Mouse (Mus musculus): ENCODE results near the gene Nop9. TPM values are rescaled to one million over a fixed set of nuclear protein-coding genes. Genes with fewer than 3 reads are reported as not detected.
A peak's percentile ranks its signal among the peaks of the same experiment; 100 is the strongest.

Nop9 gene
- total and polyA plus RNA-seq, 2 experiments from 2014 or later: 17.3 to 30.4 TPM

DNA sequence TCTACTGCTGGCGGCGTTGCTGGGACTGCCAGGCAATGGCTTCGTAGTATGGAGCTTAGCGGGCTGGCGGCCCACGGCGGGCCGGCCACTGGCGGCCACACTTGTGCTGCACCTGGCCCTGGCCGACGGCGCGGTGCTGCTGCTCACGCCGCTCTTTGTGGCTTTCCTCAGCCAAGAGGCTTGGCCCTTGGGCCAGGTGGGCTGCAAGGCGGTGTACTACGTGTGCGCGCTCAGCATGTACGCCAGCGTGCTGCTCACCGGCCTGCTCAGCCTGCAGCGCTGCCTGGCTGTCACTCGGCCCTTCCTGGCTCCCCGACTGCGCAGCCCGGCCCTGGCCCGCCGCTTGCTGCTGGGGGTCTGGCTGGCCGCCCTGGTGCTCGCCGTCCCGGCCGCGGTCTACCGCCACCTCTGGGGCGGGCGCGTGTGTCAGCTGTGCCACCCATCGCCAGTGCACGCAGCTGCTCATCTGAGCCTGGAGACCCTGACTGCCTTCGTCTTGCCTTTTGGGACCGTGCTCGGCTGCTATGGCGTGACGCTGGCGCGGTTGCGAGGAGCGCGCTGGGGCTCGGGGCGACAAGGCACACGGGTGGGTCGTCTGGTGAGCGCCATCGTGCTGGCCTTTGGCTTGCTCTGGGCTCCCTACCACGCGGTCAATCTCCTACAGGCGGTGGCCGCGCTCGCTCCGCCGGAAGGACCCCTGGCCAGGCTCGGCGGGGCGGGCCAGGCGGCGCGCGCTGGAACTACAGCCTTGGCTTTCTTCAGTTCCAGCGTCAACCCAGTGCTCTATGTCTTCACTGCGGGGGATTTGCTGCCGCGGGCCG, 16.7 kb downstream of the Nop9 start:
- WGBS: under 1% methylated on average over 74 of the region's 77 CpGs
- TF ChIP-seq CTCF (IDR thresholded peaks at IDR 0.05): peak; percentile 54

DNA sequence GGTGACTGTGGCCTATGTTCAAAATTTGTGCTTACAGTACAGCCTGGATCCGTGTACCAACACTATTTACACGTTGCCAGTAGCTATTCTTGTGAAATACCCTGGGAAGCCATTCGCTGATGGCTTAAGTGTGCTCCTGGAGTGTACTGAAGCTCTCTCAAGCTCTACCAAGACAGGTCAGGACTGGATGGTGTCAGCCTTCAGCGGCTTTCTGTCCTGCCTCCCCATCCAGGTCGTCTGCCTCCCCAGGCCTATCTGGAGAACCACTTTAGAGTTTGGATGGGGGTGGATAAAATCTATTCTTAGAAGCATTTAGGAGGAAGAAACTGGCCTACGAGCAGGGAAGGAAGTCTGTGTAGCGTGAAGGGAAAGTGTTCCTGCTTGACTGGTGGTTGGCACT, 17.7 kb downstream of the Nop9 start:
- Histone ChIP-seq H3K4me1 (ENCODE audit: insufficient read depth, low read length) (peaks cover 10% of the 10 kb centered on the region; the same call in 1 of the 2 replicates), H3K27ac (ENCODE audit: low read depth, low read length) (0 out of 2 replicates have a peak overlapping the region, but pooled peaks have one; percentile 71), H3K9ac (replicated peaks; ENCODE audit: low read length, poor library complexity, severe bottlenecking) (0 out of 2 replicates have a peak overlapping the region, but pooled peaks have one; percentile 77), H3K27me3 (ENCODE audit: insufficient read depth, low read length) (peaks cover 15% of the 10 kb centered on the region; the same call in 1 of the 2 replicates), H3K4me3 (ENCODE audit: low read depth, low read length) (no peak overlapping the region), H3K4me2 (ENCODE audit: low read depth, low read length, poor library complexity, severe bottlenecking) (no peak overlapping the region; the same call in 1 of the 2 replicates), H3K36me3 (ENCODE audit: insufficient read depth, low read length) (no peaks in the 10 kb centered on the region), H3K9me3 (ENCODE audit: low read length) (no peaks in the 10 kb centered on the region)
- ATAC-seq (ENCODE audit: low FRiP score) (no peak), DNase-seq (ENCODE audit: low spot score) (no peak)
- WGBS: 62% methylated on average over 7 of the region's 7 CpGs
- no peak for TF ChIP-seq CTCF (IDR thresholded peaks at IDR 0.05)

More for the DNA sequence above, 16.7 kb downstream of the Nop9 start:
- Histone ChIP-seq H3K27me3 (ENCODE audit: insufficient read depth, low read length) (peaks cover 15% of the 10 kb centered on the region; the same call in 1 of the 2 replicates), H3K9me3 (ENCODE audit: low read length) (no peaks in the 10 kb centered on the region), H3K9ac (replicated peaks; ENCODE audit: low read length, poor library complexity, severe bottlenecking) (peak overlapping the region; percentile 77), H3K4me2 (ENCODE audit: low read depth, low read length, poor library complexity, severe bottlenecking) (peak overlapping the region; percentile 58), H3K36me3 (ENCODE audit: insufficient read depth, low read length) (no peaks in the 10 kb centered on the region), H3K4me3 (ENCODE audit: low read depth, low read length) (peak overlapping the region; percentile 44), H3K27ac (ENCODE audit: low read depth, low read length) (peak overlapping the region; percentile 71), H3K4me1 (ENCODE audit: insufficient read depth, low read length) (peaks cover 10% of the 10 kb centered on the region; the same call in 1 of the 2 replicates)
- ATAC-seq (ENCODE audit: low FRiP score) (peak; percentile 74), DNase-seq (ENCODE audit: low spot score) (peak; percentile 44)

DNA sequence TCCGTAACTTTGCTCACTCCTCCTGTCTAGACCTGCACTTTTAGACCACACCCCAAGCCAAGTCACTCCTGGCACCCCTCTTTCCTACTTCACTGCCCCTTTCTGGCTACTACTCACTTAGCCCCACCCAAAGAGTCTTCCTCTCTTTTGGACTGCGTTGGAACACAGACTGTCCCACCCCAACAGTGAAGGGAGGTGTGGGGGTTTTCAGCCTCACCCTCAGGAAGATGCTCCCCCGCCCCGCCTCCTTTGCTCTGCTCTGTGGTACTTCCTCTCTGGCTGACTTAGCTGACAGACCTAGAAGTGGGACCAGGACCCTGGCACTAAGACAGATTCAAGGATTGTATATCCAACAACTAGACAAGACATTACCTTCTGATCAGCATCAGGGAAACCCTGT, 20.2 kb downstream of the Nop9 start, which contains the start of gene Ltb4r1:
TSS of gene Ltb4r1 (plus strand) at position 267 of the 400 bp plus-strand sequence.
- H3K9me3 ChIP-seq (ENCODE audit: low read length): no peaks in the 10 kb centered on the region
- H3K27ac ChIP-seq (ENCODE audit: low read depth, low read length): no peak within 1 kb of the TSS
- 72% methylated on average over 4 of the region's 4 CpGs for WGBS
- H3K9ac ChIP-seq (replicated peaks; ENCODE audit: low read length, poor library complexity, severe bottlenecking): no peak within 1 kb of the TSS
- peaks cover 10% of the 10 kb centered on the region; the same call in 1 of the 2 replicates for H3K4me1 ChIP-seq (ENCODE audit: insufficient read depth, low read length)
- no peak for DNase-seq (ENCODE audit: low spot score)
- H3K4me2 ChIP-seq (ENCODE audit: low read depth, low read length, poor library complexity, severe bottlenecking): no peak within 1 kb of the TSS
- H3K4me3 ChIP-seq (ENCODE audit: low read depth, low read length): no peak within 1 kb of the TSS
- peaks cover 15% of the 10 kb centered on the region; the same call in 1 of the 2 replicates for H3K27me3 ChIP-seq (ENCODE audit: insufficient read depth, low read length)
- ATAC-seq (ENCODE audit: low FRiP score): no peak
- no peaks in the 10 kb centered on the region for H3K36me3 ChIP-seq (ENCODE audit: insufficient read depth, low read length)
- no peak for TF ChIP-seq CTCF (IDR thresholded peaks at IDR 0.05)

DNA sequence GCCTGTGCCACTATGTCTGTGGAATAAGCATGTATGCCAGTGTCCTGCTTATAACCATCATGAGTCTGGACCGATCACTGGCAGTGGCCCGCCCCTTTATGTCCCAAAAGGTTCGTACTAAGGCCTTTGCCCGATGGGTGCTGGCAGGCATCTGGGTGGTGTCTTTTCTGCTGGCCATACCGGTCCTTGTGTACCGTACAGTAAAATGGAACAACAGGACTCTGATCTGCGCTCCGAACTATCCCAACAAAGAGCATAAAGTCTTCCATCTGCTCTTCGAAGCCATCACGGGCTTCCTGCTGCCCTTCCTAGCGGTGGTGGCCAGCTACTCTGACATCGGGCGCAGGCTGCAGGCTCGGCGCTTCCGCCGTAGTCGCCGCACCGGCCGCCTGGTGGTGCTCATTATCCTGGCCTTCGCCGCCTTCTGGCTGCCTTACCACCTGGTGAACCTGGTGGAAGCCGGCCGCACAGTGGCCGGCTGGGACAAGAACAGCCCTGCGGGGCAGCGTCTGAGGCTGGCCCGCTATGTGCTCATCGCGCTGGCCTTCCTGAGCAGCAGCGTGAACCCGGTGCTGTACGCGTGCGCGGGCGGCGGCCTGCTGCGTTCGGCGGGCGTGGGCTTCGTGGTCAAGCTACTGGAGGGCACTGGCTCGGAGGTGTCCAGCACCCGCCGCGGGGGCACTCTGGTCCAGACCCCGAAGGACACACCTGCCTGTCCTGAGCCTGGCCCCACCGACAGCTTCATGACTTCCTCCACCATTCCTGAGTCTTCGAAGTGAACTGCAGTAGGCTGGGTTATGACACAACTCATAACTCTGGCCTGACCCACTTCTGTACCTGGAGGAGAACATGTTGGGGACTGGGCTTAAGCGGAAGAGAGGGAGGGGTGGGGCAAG, 22.3 kb downstream of the Nop9 start:
- ATAC-seq (ENCODE audit: low FRiP score) (peak; percentile 67), DNase-seq (ENCODE audit: low spot score) (peak; percentile 55)
- 0 out of 2 replicates have a peak, but pooled peaks cover 2% of the 10 kb centered on the region for H3K4me1 ChIP-seq (ENCODE audit: insufficient read depth, low read length)
- H3K4me3 ChIP-seq (ENCODE audit: low read depth, low read length): peak overlapping the region; percentile 35
- H3K36me3 ChIP-seq (ENCODE audit: insufficient read depth, low read length): no peaks in the 10 kb centered on the region
- H3K9me3 ChIP-seq (ENCODE audit: low read length): no peaks in the 10 kb centered on the region
- no peak overlapping the region for H3K27ac ChIP-seq (ENCODE audit: low read depth, low read length)
- peak overlapping the region; percentile 73 for H3K4me2 ChIP-seq (ENCODE audit: low read depth, low read length, poor library complexity, severe bottlenecking)
- WGBS: 12% methylated on average over 52 of the region's 52 CpGs
- H3K9ac ChIP-seq (replicated peaks; ENCODE audit: low read length, poor library complexity, severe bottlenecking): peak overlapping the region; percentile 51
- TF ChIP-seq CTCF (IDR thresholded peaks at IDR 0.05): peak; percentile 73
- H3K27me3 ChIP-seq (ENCODE audit: insufficient read depth, low read length): peaks cover 10% of the 10 kb centered on the region; the same call in 1 of the 2 replicates

DNA sequence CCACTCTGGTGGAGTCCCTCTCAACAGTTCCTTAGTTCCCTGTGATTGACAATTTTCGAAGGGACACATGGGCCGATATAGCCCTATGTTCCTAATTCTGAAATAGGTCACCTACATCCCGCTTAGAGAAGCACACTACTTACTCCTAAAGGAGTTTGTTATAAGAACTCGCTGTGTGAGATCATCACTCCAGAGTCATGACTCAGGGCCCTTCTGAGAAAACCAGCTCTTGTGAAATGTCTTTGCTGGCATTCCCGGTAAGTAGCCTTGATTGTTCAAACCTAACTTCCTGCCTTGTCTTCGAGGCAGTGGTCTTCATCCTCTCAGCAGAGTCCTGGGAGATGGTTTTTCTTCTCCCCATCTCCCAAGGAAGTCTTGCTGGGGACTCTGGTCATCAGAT, 23.1 kb downstream of the Nop9 start:
- no peak for TF ChIP-seq CTCF (IDR thresholded peaks at IDR 0.05)
- WGBS: 91% methylated on average over 6 of the region's 6 CpGs
- Histone ChIP-seq H3K27me3 (ENCODE audit: insufficient read depth, low read length) (peaks cover 13% of the 10 kb centered on the region; the same call in 1 of the 2 replicates), H3K9me3 (ENCODE audit: low read length) (no peaks in the 10 kb centered on the region), H3K4me3 (ENCODE audit: low read depth, low read length) (no peak overlapping the region), H3K4me1 (ENCODE audit: insufficient read depth, low read length) (no peaks in the 10 kb centered on the region), H3K27ac (ENCODE audit: low read depth, low read length) (no peak overlapping the region), H3K36me3 (ENCODE audit: insufficient read depth, low read length) (no peaks in the 10 kb centered on the region), H3K9ac (replicated peaks; ENCODE audit: low read length, poor library complexity, severe bottlenecking) (no peak overlapping the region; the same call in 1 of the 2 replicates), H3K4me2 (ENCODE audit: low read depth, low read length, poor library complexity, severe bottlenecking) (no peak overlapping the region)
- no peak for DNase-seq (ENCODE audit: low spot score)
- ATAC-seq (ENCODE audit: low FRiP score): no peak
